Mouse (Mus musculus) liver, embryonic 16.5 days (tissue): ENCODE results near the gene Lrrfip2. TPM values are rescaled to one million over a fixed set of nuclear protein-coding genes. Genes with fewer than 3 reads are reported as not detected.

Experiments
- ATAC-seq: fragments of 200-750 bp; cut with Nextera tagmentation; 2 replicates; pipeline ENCODE4 v1.8.0; 2017; ENCODE audit warnings: low read depth, mild to moderate bottlenecking, moderate number of reproducible peaks, moderate library complexity
- H3K27ac ChIP-seq: fragments of 300-500 bp; sonication (generic); 2 replicates; pipeline ENCODE4 v1.5.1; 2014; ENCODE audit warnings: mild to moderate bottlenecking, low read length
- H3K27me3 ChIP-seq: fragments of 300-500 bp; sonication (generic); 2 replicates; pipeline ENCODE4 v1.6.1; 2014; ENCODE audit warnings: low read depth, low read length, mixed read lengths; ENCODE audit not compliant: control insufficient read depth, insufficient read depth
- H3K36me3 ChIP-seq: fragments of 300-500 bp; sonication (generic); 2 replicates; pipeline ENCODE4 v1.6.1; 2014; ENCODE audit warnings: mild to moderate bottlenecking; ENCODE audit not compliant: control insufficient read depth, insufficient read depth
- H3K4me1 ChIP-seq: fragments of 300-500 bp; sonication (generic); 2 replicates; pipeline ENCODE4 v1.6.1; 2014; ENCODE audit warnings: low read depth, low read length, mixed read lengths; ENCODE audit not compliant: control insufficient read depth
- H3K4me2 ChIP-seq: fragments of 300-500 bp; sonication (generic); 2 replicates; pipeline ENCODE4 v1.6.1; 2014; ENCODE audit warnings: low read depth, low read length, mixed read lengths
- H3K4me3 ChIP-seq: fragments of 300-500 bp; sonication (generic); 2 replicates; pipeline ENCODE4 v1.5.1; 2014; ENCODE audit warnings: low read depth, mild to moderate bottlenecking, low read length
- H3K9ac ChIP-seq: fragments of 300-500 bp; sonication (generic); 2 replicates; pipeline ENCODE4 v1.6.1; 2014; ENCODE audit warnings: low read depth, low read length
- H3K9me3 ChIP-seq: fragments of 300-500 bp; sonication (generic); replicated peaks from 2 replicates; pipeline ENCODE4 v1.6.1; 2016; ENCODE audit warnings: low read length; ENCODE audit not compliant: control insufficient read depth
- WGBS: fragments of 180-500 bp; shearing (Covaris S2); extraction: QIAGEN DNeasy Blood & Tissue Kit; methylation state at CpG from one replicate; pipeline ENCODE4 v1.1.7; 2014; ENCODE audit not compliant: insufficient replicate concordance; 5-methylcytosine and 5-hydroxymethylcytosine counted together
- polyA plus RNA-seq: library from polyadenylated mRNA; unstranded; fragments of >200 nt; fragmentation: Nextera tagmentation; extraction: Ambion mirVana; gene quantifications from 2 replicates; pipeline ENCODE4 v1.2.1, GENCODE M21; 2015

The Lrrfip2 gene
- polyA plus RNA-seq, 1 experiment from 2014 or later: 16.2 TPM

DNA sequence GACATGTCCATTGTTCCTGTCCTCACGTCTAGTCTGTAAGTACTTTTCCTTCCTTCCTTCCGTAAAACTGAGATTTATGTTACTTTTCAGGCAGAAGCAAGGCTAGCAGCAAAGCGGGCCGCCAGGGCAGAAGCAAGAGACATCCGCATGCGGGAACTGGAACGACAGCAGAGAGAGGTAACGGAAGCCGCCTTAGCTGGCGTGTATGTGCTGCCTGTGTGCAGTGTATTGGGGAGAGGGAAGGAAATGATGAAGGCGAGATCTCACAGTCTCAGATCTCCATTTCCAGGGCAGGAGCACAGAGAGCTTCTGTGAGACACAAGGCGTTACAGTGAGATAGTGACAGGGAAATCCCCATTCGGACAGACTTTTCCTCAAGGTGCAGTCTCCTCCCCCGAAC, 43.8 kb downstream of the Lrrfip2 start:
- Histone ChIP-seq H3K27me3 (no peaks in the 10 kb centered on the region), H3K9ac (no peak overlapping the region), H3K4me1 (no peaks in the 10 kb centered on the region), H3K9me3 (no peaks in the 10 kb centered on the region), H3K4me3 (no peak overlapping the region), H3K36me3 (no peaks in the 10 kb centered on the region), H3K27ac (no peak overlapping the region), H3K4me2 (no peak overlapping the region)
- 54% methylated on average over 14 of the region's 14 CpGs for WGBS
- no peak for ATAC-seq

DNA sequence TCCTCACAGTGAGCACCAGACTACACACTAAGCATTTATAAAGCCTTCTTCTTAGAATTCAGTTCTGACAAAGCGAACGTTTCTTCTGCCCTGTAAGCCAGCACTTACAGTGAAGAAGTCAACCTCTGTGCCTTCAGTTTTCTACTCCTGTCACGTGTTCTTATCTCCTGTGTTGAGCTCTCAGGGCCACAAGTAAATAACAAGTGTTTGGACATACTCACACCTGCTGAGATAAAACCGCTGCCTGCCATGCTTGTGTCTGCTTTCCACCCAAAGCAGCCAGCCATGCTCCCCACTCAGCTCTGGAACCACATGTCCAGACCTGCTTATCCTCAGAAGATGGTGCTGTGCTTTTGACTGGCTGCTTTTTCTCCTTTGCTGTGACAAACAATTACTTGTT, 49.2 kb downstream of the Lrrfip2 start:
- Histone ChIP-seq H3K4me1 (no peaks in the 10 kb centered on the region), H3K27me3 (no peaks in the 10 kb centered on the region), H3K9ac (no peak overlapping the region), H3K9me3 (no peaks in the 10 kb centered on the region), H3K36me3 (no peaks in the 10 kb centered on the region), H3K27ac (no peak overlapping the region), H3K4me2 (no peak overlapping the region), H3K4me3 (no peak overlapping the region)
- ATAC-seq: peak; percentile 27; the same call in 1 of the 2 replicates
- 50% methylated on average over 4 of the region's 4 CpGs for WGBS

DNA sequence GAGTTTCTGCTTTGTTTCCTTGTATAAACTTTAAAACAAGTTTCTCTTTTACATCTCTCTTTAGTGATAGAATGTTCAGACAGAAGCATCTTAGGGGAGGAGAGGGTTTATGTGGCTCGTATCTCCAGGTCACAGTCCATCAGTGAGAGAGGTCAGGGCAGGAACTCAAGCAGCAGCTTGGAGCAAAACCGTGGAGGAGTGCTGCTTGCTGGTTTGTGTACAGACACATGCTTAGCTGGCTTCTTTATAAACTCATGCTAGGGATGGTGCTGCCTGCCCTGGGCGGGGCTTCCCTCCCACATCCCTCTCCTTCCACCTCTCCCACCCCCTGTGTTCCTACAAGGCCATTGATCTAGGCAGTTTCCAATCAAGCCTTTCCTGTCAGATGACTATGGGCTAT, 53.0 kb downstream of the Lrrfip2 start:
- WGBS: 58% methylated on average over 3 of the region's 3 CpGs
- Histone ChIP-seq H3K4me2 (no peak overlapping the region), H3K9me3 (no peaks in the 10 kb centered on the region), H3K4me3 (no peak overlapping the region), H3K27ac (no peak overlapping the region), H3K4me1 (no peaks in the 10 kb centered on the region), H3K36me3 (no peaks in the 10 kb centered on the region), H3K9ac (no peak overlapping the region), H3K27me3 (no peaks in the 10 kb centered on the region)
- no peak for ATAC-seq

DNA sequence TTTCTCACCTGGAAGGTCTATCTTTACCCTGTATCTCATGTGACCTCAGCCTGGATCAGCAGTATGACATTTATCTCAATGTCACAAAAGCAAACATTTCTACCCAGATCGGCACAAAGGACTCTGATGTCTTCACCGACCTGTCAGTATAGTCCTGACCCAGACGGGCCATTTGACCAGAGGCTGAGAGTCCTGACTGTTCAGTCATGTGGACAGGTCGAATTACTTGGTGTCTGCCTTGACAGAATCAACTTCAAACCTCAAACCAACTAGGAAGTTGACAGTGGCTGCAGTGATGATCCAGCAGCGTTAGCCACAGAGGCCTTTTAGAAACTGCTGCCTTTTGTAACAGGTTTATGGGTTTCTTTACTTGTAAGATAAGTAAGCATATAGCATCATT, 56.7 kb downstream of the Lrrfip2 start:
- H3K4me1 ChIP-seq: no peaks in the 10 kb centered on the region
- H3K27ac ChIP-seq: no peak overlapping the region
- H3K36me3 ChIP-seq: no peaks in the 10 kb centered on the region
- no peak overlapping the region for H3K9ac ChIP-seq
- H3K4me3 ChIP-seq: no peak overlapping the region
- no peak overlapping the region for H3K4me2 ChIP-seq
- WGBS: 36% methylated on average over 5 of the region's 5 CpGs
- ATAC-seq: no peak
- H3K27me3 ChIP-seq: no peaks in the 10 kb centered on the region
- no peaks in the 10 kb centered on the region for H3K9me3 ChIP-seq

DNA sequence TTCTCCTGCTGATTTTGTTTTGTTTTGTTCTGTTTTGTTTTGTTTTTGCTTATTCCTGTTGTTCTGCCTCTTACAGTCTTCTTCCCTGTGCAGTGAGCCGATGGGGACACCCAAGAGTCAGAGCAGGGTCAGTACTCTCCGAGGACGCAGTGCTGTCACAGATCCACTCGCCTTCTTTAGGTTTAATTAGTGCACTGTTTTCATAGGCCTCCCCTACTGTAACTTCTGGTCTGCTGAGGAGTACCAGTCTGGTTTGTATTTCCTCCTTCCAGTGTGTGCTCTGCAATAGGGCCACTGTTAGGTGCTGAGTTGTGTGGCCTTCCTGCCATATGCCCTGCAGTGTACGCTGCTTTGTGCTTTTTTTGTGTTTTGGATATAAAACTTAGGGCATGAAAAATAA, 61.6 kb downstream of the Lrrfip2 start:
- H3K9ac ChIP-seq: no peak overlapping the region
- H3K27ac ChIP-seq: no peak overlapping the region
- no peaks in the 10 kb centered on the region for H3K9me3 ChIP-seq
- no peaks in the 10 kb centered on the region for H3K4me1 ChIP-seq
- no peaks in the 10 kb centered on the region for H3K27me3 ChIP-seq
- H3K36me3 ChIP-seq: no peaks in the 10 kb centered on the region
- no peak overlapping the region for H3K4me2 ChIP-seq
- WGBS: 69% methylated on average over 5 of the region's 5 CpGs
- H3K4me3 ChIP-seq: no peak overlapping the region
- ATAC-seq: no peak

DNA sequence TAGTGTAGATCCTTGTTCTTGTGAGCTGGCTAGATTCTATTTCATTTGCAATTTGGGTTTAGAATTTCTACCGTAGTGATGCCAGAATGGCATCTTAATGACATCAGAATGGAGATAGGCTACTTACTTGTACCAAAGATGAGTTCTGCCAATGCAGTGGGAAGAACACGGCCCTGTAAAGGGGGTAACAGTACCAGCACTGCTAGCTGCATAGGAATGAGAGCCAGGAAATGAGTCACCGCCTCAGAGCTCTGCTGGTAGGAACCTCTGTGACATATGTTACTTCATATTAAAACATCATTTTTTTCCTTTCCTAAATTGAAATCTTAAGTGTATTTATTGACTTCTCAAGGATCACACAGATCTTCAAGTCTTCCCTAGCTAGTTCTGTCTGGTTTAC, 64.8 kb downstream of the Lrrfip2 start:
- H3K36me3 ChIP-seq: no peaks in the 10 kb centered on the region
- 56% methylated on average over 3 of the region's 3 CpGs for WGBS
- no peak overlapping the region for H3K9ac ChIP-seq
- no peaks in the 10 kb centered on the region for H3K27me3 ChIP-seq
- ATAC-seq: no peak
- no peak overlapping the region for H3K4me2 ChIP-seq
- no peaks in the 10 kb centered on the region for H3K9me3 ChIP-seq
- no peak overlapping the region for H3K4me3 ChIP-seq
- no peak overlapping the region for H3K27ac ChIP-seq
- H3K4me1 ChIP-seq: no peaks in the 10 kb centered on the region

DNA sequence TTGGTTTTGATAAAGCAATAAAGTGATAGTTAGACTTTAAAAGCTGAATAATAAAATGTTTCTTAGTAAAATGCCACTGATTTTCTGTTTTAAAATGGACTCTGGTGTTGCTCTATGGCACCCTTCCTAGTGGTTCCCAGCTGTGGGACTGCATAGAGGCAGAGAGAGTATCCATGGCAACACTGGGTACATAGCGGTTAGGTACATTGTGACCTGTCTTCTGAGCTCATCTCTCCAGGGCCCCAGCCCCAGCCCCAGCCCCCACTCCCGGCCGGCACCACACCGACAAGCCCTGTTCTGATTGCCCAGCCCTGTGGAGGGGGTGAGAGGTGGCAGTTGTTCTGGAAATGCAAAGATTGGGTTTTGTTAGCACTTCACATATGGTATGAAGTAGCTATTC, 67.5 kb downstream of the Lrrfip2 start:
- no peak overlapping the region for H3K4me2 ChIP-seq
- H3K27ac ChIP-seq: no peak overlapping the region
- no peak overlapping the region for H3K9ac ChIP-seq
- no peak overlapping the region for H3K4me3 ChIP-seq
- no peaks in the 10 kb centered on the region; the same call in 1 of the 2 replicates for H3K36me3 ChIP-seq
- H3K27me3 ChIP-seq: no peaks in the 10 kb centered on the region
- 80% methylated on average over 4 of the region's 4 CpGs for WGBS
- H3K4me1 ChIP-seq: no peaks in the 10 kb centered on the region
- ATAC-seq: peak; percentile 54
- H3K9me3 ChIP-seq: no peaks in the 10 kb centered on the region

DNA sequence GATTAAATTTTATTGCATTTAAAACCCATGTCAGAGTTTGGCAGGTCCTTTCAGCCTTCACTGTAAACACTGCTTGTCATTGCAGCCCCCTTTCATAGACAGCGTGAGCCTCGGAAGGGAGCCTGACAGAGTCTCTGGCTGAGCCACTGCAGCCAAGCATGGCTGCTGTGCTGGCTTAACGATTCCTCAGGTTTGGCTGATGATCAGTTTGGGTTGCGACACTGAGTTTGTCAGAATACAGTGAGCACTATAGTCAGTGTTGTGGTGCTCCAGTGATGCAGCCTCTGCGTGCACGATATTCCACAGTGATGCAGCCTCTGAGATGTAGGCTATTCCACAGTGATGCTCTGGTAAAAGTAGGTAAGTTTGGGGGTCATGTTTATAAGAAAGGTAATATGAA, 69.5 kb downstream of the Lrrfip2 start:
- Histone ChIP-seq H3K27me3 (no peaks in the 10 kb centered on the region), H3K27ac (no peak overlapping the region), H3K9ac (no peak overlapping the region), H3K4me1 (no peaks in the 10 kb centered on the region), H3K9me3 (no peaks in the 10 kb centered on the region), H3K36me3 (no peaks in the 10 kb centered on the region; the same call in 1 of the 2 replicates), H3K4me2 (no peak overlapping the region), H3K4me3 (no peak overlapping the region)
- 79% methylated on average over 6 of the region's 6 CpGs for WGBS
- no peak for ATAC-seq

DNA sequence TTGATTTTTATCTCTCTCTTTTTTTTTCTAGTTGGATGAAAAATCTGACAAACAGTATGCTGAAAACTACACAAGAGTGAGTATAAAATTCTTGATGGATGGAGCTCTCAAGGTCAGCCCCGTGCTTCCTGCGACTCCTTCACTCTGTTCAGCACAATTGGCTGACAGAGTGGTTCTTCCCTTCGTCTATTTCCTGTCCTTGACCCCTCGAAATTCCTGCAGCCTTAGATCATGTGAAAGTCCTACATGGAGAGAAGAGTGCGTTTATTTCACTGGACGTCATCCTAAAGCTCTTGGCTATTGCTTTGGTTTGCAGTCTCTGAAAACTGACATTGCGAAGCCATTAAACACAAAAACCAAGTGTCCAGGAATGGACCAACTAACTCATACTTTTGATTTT, 71.3 kb downstream of the Lrrfip2 start:
- Histone ChIP-seq H3K9ac (no peak overlapping the region), H3K36me3 (no peaks in the 10 kb centered on the region; the same call in 1 of the 2 replicates), H3K27me3 (no peaks in the 10 kb centered on the region), H3K4me2 (no peak overlapping the region), H3K4me1 (no peaks in the 10 kb centered on the region), H3K27ac (no peak overlapping the region), H3K9me3 (no peaks in the 10 kb centered on the region), H3K4me3 (no peak overlapping the region)
- WGBS: 64% methylated on average over 7 of the region's 7 CpGs
- no peak for ATAC-seq

DNA sequence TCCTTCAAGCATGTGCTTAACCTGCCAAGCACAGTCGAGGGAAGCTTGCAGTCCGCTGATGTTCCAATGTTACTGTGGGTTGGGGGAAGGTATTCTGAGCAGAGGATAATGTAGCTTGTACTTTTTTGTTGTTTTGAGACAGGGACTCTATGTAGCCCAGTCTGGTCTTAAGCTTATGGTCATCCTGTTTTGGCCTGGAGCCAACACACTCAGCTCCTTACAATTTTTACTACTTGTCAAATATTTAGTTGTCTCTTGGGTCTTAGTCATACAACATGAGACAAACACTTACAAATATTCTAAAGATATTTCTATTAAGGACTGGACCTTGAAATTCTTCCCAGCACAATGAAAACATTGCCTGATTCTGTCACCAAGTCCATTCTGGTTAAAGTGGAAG, 75.8 kb downstream of the Lrrfip2 start:
- Histone ChIP-seq H3K9me3 (no peaks in the 10 kb centered on the region), H3K4me3 (no peak overlapping the region), H3K36me3 (no peaks in the 10 kb centered on the region; the same call in 1 of the 2 replicates), H3K27me3 (no peaks in the 10 kb centered on the region), H3K4me1 (no peaks in the 10 kb centered on the region), H3K4me2 (no peak overlapping the region), H3K9ac (no peak overlapping the region), H3K27ac (no peak overlapping the region)
- no peak for ATAC-seq
- WGBS: 83% methylated on average over 2 of the region's 2 CpGs
